Mouse (Mus musculus) embryonic facial prominence, embryonic 14.5 days (tissue): Measurements from ENCODE around the gene Slc7a6. TPM values are rescaled to one million over a fixed set of nuclear protein-coding genes. Genes with fewer than 3 reads are reported as not detected.

Experiments used
- ATAC-seq: fragments of 200-750 bp; cut with Nextera tagmentation; 2 replicates; pipeline ENCODE4 v1.8.0; 2017; ENCODE audit warnings: low read depth, moderate number of reproducible peaks, moderate TSS enrichment
- DNase-seq: peaks from one replicate; pipeline ENCODE4 v3.0.0-alpha.2; 2015; ENCODE audit warnings: low spot score
- H3K27ac ChIP-seq: fragments of 300-500 bp; sonication (generic); replicated peaks from 2 replicates; pipeline ENCODE4 v1.5.1; 2014; ENCODE audit warnings: low read depth, mild to moderate bottlenecking, low read length, moderate library complexity
- H3K27me3 ChIP-seq: fragments of 300-500 bp; sonication (generic); replicated peaks from 2 replicates; pipeline ENCODE4 v1.6.1; 2014; ENCODE audit warnings: low read length; ENCODE audit not compliant: control insufficient read depth, insufficient read depth
- H3K36me3 ChIP-seq: fragments of 300-500 bp; sonication (generic); 2 replicates; pipeline ENCODE4 v1.6.1; 2014; ENCODE audit warnings: low read length, mixed read lengths; ENCODE audit not compliant: control insufficient read depth, insufficient read depth
- H3K4me1 ChIP-seq: fragments of 300-500 bp; sonication (generic); 2 replicates; pipeline ENCODE4 v1.6.1; 2014; ENCODE audit warnings: antibody characterized with exemption, low read length; ENCODE audit not compliant: control insufficient read depth, insufficient read depth
- H3K4me2 ChIP-seq: fragments of 300-500 bp; sonication (generic); 2 replicates; pipeline ENCODE4 v1.6.1; 2014; ENCODE audit warnings: low read depth, mild to moderate bottlenecking, low read length, moderate library complexity, mixed read lengths
- H3K4me3 ChIP-seq: fragments of 300-500 bp; sonication (generic); 2 replicates; pipeline ENCODE4 v1.5.1; 2014; ENCODE audit warnings: low read depth, mild to moderate bottlenecking, low read length
- H3K9ac ChIP-seq: fragments of 300-500 bp; sonication (generic); 2 replicates; pipeline ENCODE4 v1.6.1; 2014; ENCODE audit warnings: low read depth, mild to moderate bottlenecking, low read length, moderate library complexity, mixed read lengths
- H3K9me3 ChIP-seq: fragments of 300-500 bp; sonication (generic); 2 replicates; pipeline ENCODE4 v1.6.1; 2016; ENCODE audit warnings: low read length; ENCODE audit not compliant: control insufficient read depth
- WGBS: fragments of 180-500 bp; shearing (Covaris S2); extraction: QIAGEN DNeasy Blood & Tissue Kit; methylation state at CpG from one replicate; pipeline ENCODE4 v1.1.7; 2014; 5-methylcytosine and 5-hydroxymethylcytosine counted together
- polyA plus RNA-seq: library from polyadenylated mRNA; unstranded; fragments of >200 nt; fragmentation: Nextera tagmentation; extraction: Ambion mirVana; gene quantifications from 2 replicates; pipeline ENCODE4 v1.2.1, GENCODE M21; 2014

Gene Slc7a6
- 46.9 and 51.6 TPM in 2 replicates for polyA plus RNA-seq

- Histone ChIP-seq H3K4me1 (no peaks in the 10 kb centered on the region), H3K36me3 (peaks cover 11% of the 10 kb centered on the region; the same call in 1 of the 2 replicates), H3K9ac (peak within 1 kb of the TSS; percentile 82), H3K4me3 (peak within 1 kb of the TSS; percentile 62), H3K9me3 (no peaks in the 10 kb centered on the region), H3K27ac (peak within 1 kb of the TSS; percentile 83), H3K27me3 (no peaks in the 10 kb centered on the region), H3K4me2 (peak within 1 kb of the TSS; percentile 82)
- 0% methylated on average over 27 of the region's 59 CpGs for WGBS
- ATAC-seq (peak; percentile 89), DNase-seq (peak; percentile 81)
Observed at GRCm38 (mm10) chr8:106168356-106169016, at the start of gene Slc7a6. TSS of gene Slc7a6 (plus strand) at chr8:106168857.

- DNase-seq (no peak), ATAC-seq (no peak)
- H3K9ac ChIP-seq: no peak overlapping the region
- no peak overlapping the region for H3K27ac ChIP-seq
- H3K9me3 ChIP-seq: no peaks in the 10 kb centered on the region
- no peak overlapping the region for H3K4me3 ChIP-seq
- no peaks in the 10 kb centered on the region for H3K27me3 ChIP-seq
- H3K4me2 ChIP-seq: no peak overlapping the region
- no peaks in the 10 kb centered on the region for H3K4me1 ChIP-seq
- peaks cover 52% of the 10 kb centered on the region for H3K36me3 ChIP-seq
- WGBS: 93% methylated on average over 3 of the region's 3 CpGs
Observed at GRCm38 (mm10) chr8:106123443-106123842, 45.2 kb upstream of the Slc7a6 start.

- no peak overlapping the region for H3K27ac ChIP-seq
- no peak overlapping the region for H3K4me3 ChIP-seq
- peaks cover 62% of the 10 kb centered on the region for H3K36me3 ChIP-seq
- no peaks in the 10 kb centered on the region for H3K4me1 ChIP-seq
- H3K27me3 ChIP-seq: no peaks in the 10 kb centered on the region
- no peaks in the 10 kb centered on the region for H3K9me3 ChIP-seq
- DNase-seq (no peak), ATAC-seq (no peak)
- WGBS: 82% methylated on average over 1 of the region's 1 CpGs
- no peak overlapping the region for H3K4me2 ChIP-seq
- no peak overlapping the region for H3K9ac ChIP-seq
Observed at GRCm38 (mm10) chr8:106126055-106126454, 42.6 kb upstream of the Slc7a6 start.

GRCm38 (mm10) chr8:106127054-106127453, 41.6 kb upstream of the Slc7a6 start:
- Histone ChIP-seq H3K4me3 (no peak overlapping the region), H3K4me2 (no peak overlapping the region), H3K4me1 (no peaks in the 10 kb centered on the region), H3K36me3 (peaks cover 66% of the 10 kb centered on the region), H3K27ac (no peak overlapping the region), H3K9me3 (no peaks in the 10 kb centered on the region), H3K9ac (no peak overlapping the region), H3K27me3 (no peaks in the 10 kb centered on the region)
- ATAC-seq (no peak), DNase-seq (no peak)
- WGBS: 71% methylated on average over 3 of the region's 3 CpGs

GRCm38 (mm10) chr8:106127882-106128410, 40.7 kb upstream of the Slc7a6 start:
- 90% methylated on average over 10 of the region's 10 CpGs for WGBS
- Histone ChIP-seq H3K9me3 (no peaks in the 10 kb centered on the region), H3K36me3 (peaks cover 74% of the 10 kb centered on the region), H3K4me3 (no peak overlapping the region), H3K4me2 (no peak overlapping the region), H3K27ac (no peak overlapping the region), H3K9ac (no peak overlapping the region), H3K27me3 (no peaks in the 10 kb centered on the region), H3K4me1 (no peaks in the 10 kb centered on the region)
- ATAC-seq (no peak), DNase-seq (no peak)

GRCm38 (mm10) chr8:106129232-106129930, 39.3 kb upstream of the Slc7a6 start:
- peaks cover 69% of the 10 kb centered on the region for H3K36me3 ChIP-seq
- no peak overlapping the region for H3K4me2 ChIP-seq
- no peak overlapping the region for H3K9ac ChIP-seq
- no peak for DNase-seq
- H3K27ac ChIP-seq: no peak overlapping the region
- H3K4me1 ChIP-seq: no peaks in the 10 kb centered on the region
- no peak overlapping the region for H3K4me3 ChIP-seq
- peaks cover 7% of the 10 kb centered on the region; the same call in 1 of the 2 replicates for H3K27me3 ChIP-seq
- no peaks in the 10 kb centered on the region for H3K9me3 ChIP-seq
- no peak for ATAC-seq

- 89% methylated on average over 2 of the region's 2 CpGs for WGBS
- DNase-seq: no peak
- peaks cover 69% of the 10 kb centered on the region for H3K36me3 ChIP-seq
Observed at GRCm38 (mm10) chr8:106129997-106130396, 38.7 kb upstream of the Slc7a6 start.

GRCm38 (mm10) chr8:106130505-106130904, 38.2 kb upstream of the Slc7a6 start:
- no peaks in the 10 kb centered on the region for H3K9me3 ChIP-seq
- H3K36me3 ChIP-seq: peaks cover 69% of the 10 kb centered on the region
- H3K9ac ChIP-seq: no peak overlapping the region
- DNase-seq (no peak), ATAC-seq (no peak)
- H3K4me3 ChIP-seq: no peak overlapping the region
- WGBS: 91% methylated on average over 2 of the region's 2 CpGs
- H3K4me1 ChIP-seq: no peaks in the 10 kb centered on the region
- H3K27me3 ChIP-seq: peaks cover 18% of the 10 kb centered on the region
- no peak overlapping the region for H3K4me2 ChIP-seq
- no peak overlapping the region for H3K27ac ChIP-seq

More at GRCm38 (mm10) chr8:106129997-106130396, 38.7 kb upstream of the Slc7a6 start:
- no peak overlapping the region for H3K9ac ChIP-seq
- ATAC-seq: no peak
- H3K4me1 ChIP-seq: no peaks in the 10 kb centered on the region
- no peak overlapping the region for H3K4me3 ChIP-seq
- no peak overlapping the region for H3K4me2 ChIP-seq
- H3K27ac ChIP-seq: no peak overlapping the region
- H3K27me3 ChIP-seq: peaks cover 13% of the 10 kb centered on the region
- no peaks in the 10 kb centered on the region for H3K9me3 ChIP-seq
